Mouse (Mus musculus) brain, embryonic 14.5 days (tissue): ENCODE measurements around the gene Fcrlb.

Source experiments
- CTCF ChIP-seq: fragments of 200-500 bp; IDR thresholded peaks from 2 replicates; pipeline ENCODE4 v1.5.1; 2012; ENCODE audit warnings: inconsistent platforms, mild to moderate bottlenecking, moderate library complexity, borderline replicate concordance; ENCODE audit not compliant: insufficient read depth, insufficient read length; ENCODE audit errors: extremely low read depth
- POLR2A ChIP-seq: fragments of 200-500 bp; IDR thresholded peaks from 2 replicates; pipeline ENCODE4 v1.6.1; 2012; ENCODE audit warnings: mild to moderate bottlenecking, inconsistent platforms, borderline replicate concordance; ENCODE audit not compliant: poor library complexity, insufficient read depth, insufficient read length, severe bottlenecking; ENCODE audit errors: extremely low read depth

GRCm38 (mm10) chr1:170875676-170876075 lies 37.1 kb downstream of the Fcrlb start:
- TF ChIP-seq CTCF (no peak), POLR2A (no peak)
